Comparison of ENCODE assay signal across 21 mouse cellular contexts in the genomic region with DNA sequence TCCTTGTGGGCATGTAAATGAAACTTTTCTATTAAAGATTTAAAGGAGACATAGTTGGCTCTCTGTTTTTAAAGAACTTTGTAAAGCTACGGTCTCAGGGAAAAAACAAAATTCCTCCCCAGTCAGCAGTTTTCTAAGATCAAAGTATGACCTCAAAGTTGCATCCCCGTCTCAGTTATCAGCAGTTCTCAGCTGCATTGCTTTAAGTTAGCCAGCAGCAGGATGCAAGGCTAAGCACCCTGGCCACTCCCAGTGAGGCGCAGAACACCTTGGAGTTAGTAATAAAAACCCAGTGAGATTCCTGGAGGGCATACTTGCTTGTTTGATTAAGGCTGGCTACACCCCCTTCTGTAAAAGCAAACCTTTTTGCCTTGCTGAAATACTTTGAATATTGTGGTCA. TPM values are rescaled to one million over a fixed set of nuclear protein-coding genes. Genes with fewer than 3 reads are reported as not detected.
"Had no signal": no experiment of that assay in that cellular context is flagged by ENCODE, and none has a peak within 500 bp of the region (broad histone marks: within the 10 kb centered on the region; RNA-seq: fewer than 3 reads in every experiment).

No protein-coding gene starts in this region.

- H3K4me2 ChIP-seq: limb, embryonic 15.5 days; liver, embryonic 11.5 days; midbrain, embryonic 12.5 days; midbrain, embryonic 15.5 days; neural tube, embryonic 12.5 days; neural tube, embryonic 15.5 days had no signal

- ATAC-seq: intestine, embryonic 16.5 days; liver, postnatal 0 days; midbrain, embryonic 15.5 days had no signal

- H3K36me3 ChIP-seq: limb, embryonic 15.5 days; midbrain, embryonic 12.5 days; midbrain, embryonic 15.5 days; neural tube, embryonic 12.5 days; neural tube, embryonic 15.5 days had no signal

- H3K27me3 ChIP-seq: limb, embryonic 15.5 days; midbrain, embryonic 12.5 days; midbrain, embryonic 15.5 days; neural tube, embryonic 12.5 days; neural tube, embryonic 15.5 days had no signal

- H3K9me3 ChIP-seq: limb, embryonic 15.5 days; midbrain, embryonic 12.5 days; midbrain, embryonic 15.5 days; neural tube, embryonic 12.5 days; neural tube, embryonic 15.5 days had no signal

- H3K4me3 ChIP-seq: layer of hippocampus, adult 2 months; limb, embryonic 15.5 days; midbrain, embryonic 12.5 days; midbrain, embryonic 15.5 days; neural tube, embryonic 12.5 days; neural tube, embryonic 15.5 days had no signal

- DNase-seq: kidney, postnatal 25 days; layer of hippocampus, adult 9-11 months; liver, postnatal 0 days; right cerebral cortex, adult 18-20 months; right cerebral cortex, postnatal 14 days; right cerebral cortex, postnatal 4 days; thymus, adult 2 months; thymus, postnatal 14 days; thymus, postnatal 4 days had no signal

- H3K27ac ChIP-seq: kidney, postnatal 0 days; layer of hippocampus, adult 2 months; limb, embryonic 15.5 days; liver, embryonic 14.5 days; macrophage; midbrain, embryonic 12.5 days; midbrain, embryonic 15.5 days; neural tube, embryonic 12.5 days; neural tube, embryonic 15.5 days; stomach, postnatal 0 days had no signal

- H3K4me1 ChIP-seq: midbrain, embryonic 12.5 days; midbrain, embryonic 15.5 days; neural tube, embryonic 15.5 days had no signal

- H3K9ac ChIP-seq: limb, embryonic 15.5 days; liver, embryonic 14.5 days; liver, postnatal 0 days; midbrain, embryonic 12.5 days; midbrain, embryonic 15.5 days; neural tube, embryonic 12.5 days; neural tube, embryonic 15.5 days had no signal

RNA-seq across cellular contexts. Expression of gene Tmem156, which starts 15.2 kb away (rescaled TPM):
- polyA plus RNA-seq: neural tube, embryonic 15.5 days had no signal
